Mouse (Mus musculus) limb, embryonic 12.5 days (tissue): Measurements from ENCODE around the gene Gm6377. TPM values are rescaled to one million over a fixed set of nuclear protein-coding genes. Genes with fewer than 3 reads are reported as not detected.

ENCODE experiments used
- ATAC-seq: fragments of 200-750 bp; cut with Nextera tagmentation; 2 replicates; pipeline ENCODE4 v1.8.0; 2017; ENCODE audit warnings: low read depth, moderate TSS enrichment; ENCODE audit not compliant: insufficient number of reproducible peaks, insufficient read depth, low FRiP score, low TSS enrichment
- H3K27ac ChIP-seq: fragments of 300-500 bp; sonication (generic); 2 replicates; pipeline ENCODE4 v1.5.1; 2016; ENCODE audit warnings: mild to moderate bottlenecking, moderate library complexity
- H3K27me3 ChIP-seq: fragments of 300-500 bp; sonication (generic); 2 replicates; pipeline ENCODE4 v1.6.1; 2016; ENCODE audit warnings: mild to moderate bottlenecking, moderate library complexity
- H3K36me3 ChIP-seq: fragments of 300-500 bp; sonication (generic); 2 replicates; pipeline ENCODE4 v1.6.1; 2016; ENCODE audit warnings: mild to moderate bottlenecking, moderate library complexity
- H3K4me1 ChIP-seq: fragments of 300-500 bp; sonication (generic); replicated peaks from 2 replicates; pipeline ENCODE4 v1.6.1; 2016
- H3K4me2 ChIP-seq: fragments of 300-500 bp; sonication (generic); 2 replicates; pipeline ENCODE4 v1.6.1; 2016; ENCODE audit warnings: mild to moderate bottlenecking, moderate library complexity
- H3K4me3 ChIP-seq: fragments of 300-500 bp; sonication (generic); replicated peaks from 2 replicates; pipeline ENCODE4 v1.5.1; 2016; ENCODE audit warnings: mild to moderate bottlenecking
- H3K9ac ChIP-seq: fragments of 300-500 bp; sonication (generic); replicated peaks from 2 replicates; pipeline ENCODE4 v1.6.1; 2016; ENCODE audit warnings: mild to moderate bottlenecking, moderate library complexity
- H3K9me3 ChIP-seq: fragments of 300-500 bp; sonication (generic); 2 replicates; pipeline ENCODE4 v1.6.1; 2016; ENCODE audit warnings: mild to moderate bottlenecking, moderate library complexity
- WGBS: fragments of 180-500 bp; shearing (Covaris S2); methylation state at CpG from one replicate; pipeline ENCODE4 v1.1.7; 2016; 5-methylcytosine and 5-hydroxymethylcytosine counted together
- polyA plus RNA-seq: library from polyadenylated mRNA; unstranded; fragments of >200 nt; fragmentation: Nextera tagmentation; extraction: Ambion mirVana; gene quantifications from 2 replicates; pipeline ENCODE4 v1.2.1, GENCODE M21; 2016

Gm6377 gene
- polyA plus RNA-seq, 1 experiment from 2014 or later, result 0.18 TPM

DNA sequence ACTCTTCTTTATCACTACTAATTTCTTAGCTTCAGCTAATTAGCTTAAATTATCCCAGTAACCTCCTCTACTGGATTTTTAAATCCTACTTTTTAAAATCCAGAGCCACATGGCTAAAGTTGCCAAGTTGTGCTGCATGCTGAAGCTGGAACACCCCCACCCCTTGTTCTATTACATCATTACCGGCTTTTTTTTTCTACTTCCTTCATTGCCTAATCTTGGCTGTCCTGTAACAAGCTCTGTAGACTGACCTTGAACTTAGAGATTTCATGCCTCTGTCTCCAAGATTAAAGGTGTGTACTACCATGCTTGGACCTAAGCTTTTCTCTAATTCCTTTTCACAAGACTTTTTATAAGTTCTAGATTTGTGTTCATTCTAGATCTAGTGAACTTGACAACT is 32.2 kb downstream of the Gm6377 start:
- Histone ChIP-seq H3K27ac (no peak overlapping the region), H3K4me1 (no peaks in the 10 kb centered on the region), H3K4me2 (no peak overlapping the region), H3K9ac (no peak overlapping the region), H3K4me3 (no peak overlapping the region), H3K36me3 (no peaks in the 10 kb centered on the region), H3K9me3 (no peaks in the 10 kb centered on the region), H3K27me3 (no peaks in the 10 kb centered on the region)
- 96% methylated on average over 1 of the region's 1 CpGs for WGBS
- no peak for ATAC-seq

DNA sequence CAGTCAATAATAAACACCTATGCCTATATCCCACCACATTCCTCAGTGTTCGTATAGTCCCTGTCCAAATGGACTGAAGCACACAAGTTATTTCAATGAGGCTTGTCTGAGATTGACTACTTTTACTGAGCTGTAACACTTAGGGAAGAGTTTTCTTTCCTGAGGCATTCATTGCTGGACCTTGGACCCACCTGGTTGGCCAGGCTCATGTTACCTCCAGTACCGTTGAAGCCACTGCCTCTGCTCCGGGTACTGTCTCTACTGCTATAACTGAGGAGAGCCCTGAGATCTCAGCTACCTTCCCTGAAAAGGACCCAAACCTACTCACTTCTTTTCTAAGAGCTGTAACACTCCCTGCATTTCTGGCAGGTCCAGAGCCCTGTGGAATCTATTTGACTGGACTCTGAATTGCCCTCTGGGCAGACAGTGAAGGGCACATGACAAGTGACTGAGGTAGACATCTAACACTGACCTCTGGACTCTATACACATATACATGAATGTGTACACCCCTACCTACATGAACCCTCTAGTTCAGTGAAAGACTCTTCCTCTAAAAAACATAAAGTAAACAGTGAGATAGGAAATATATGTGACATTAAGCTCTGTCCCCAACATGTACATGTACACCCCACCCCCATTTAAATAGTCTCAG is 39.0 kb downstream of the Gm6377 start:
- 88% methylated on average over 3 of the region's 3 CpGs for WGBS
- Histone ChIP-seq H3K9ac (no peak overlapping the region), H3K4me1 (no peaks in the 10 kb centered on the region), H3K4me2 (no peak overlapping the region), H3K27me3 (no peaks in the 10 kb centered on the region), H3K9me3 (no peaks in the 10 kb centered on the region), H3K36me3 (no peaks in the 10 kb centered on the region), H3K27ac (no peak overlapping the region), H3K4me3 (no peak overlapping the region)
- no peak for ATAC-seq

DNA sequence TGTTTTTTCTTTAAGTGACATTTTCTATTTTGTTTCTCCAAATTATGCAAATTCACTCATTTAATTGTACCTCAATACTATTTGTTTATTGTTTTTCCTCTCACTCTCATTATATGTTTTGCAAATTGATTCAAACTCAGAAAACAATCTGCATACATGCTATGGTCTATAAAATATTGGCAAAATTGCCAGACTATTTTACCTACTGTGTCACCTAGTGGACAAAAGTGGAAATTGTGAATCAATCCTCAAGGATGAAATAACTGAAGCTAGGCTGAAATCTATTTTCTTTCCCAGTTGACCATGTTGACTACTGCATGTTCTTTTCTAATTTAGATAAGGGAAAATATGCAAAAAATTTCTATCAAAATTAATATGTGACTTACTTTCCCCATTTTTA is 41.6 kb downstream of the Gm6377 start:
- Histone ChIP-seq H3K27ac (no peak overlapping the region), H3K9me3 (no peaks in the 10 kb centered on the region), H3K4me2 (no peak overlapping the region), H3K27me3 (no peaks in the 10 kb centered on the region), H3K36me3 (no peaks in the 10 kb centered on the region), H3K4me1 (no peaks in the 10 kb centered on the region), H3K4me3 (no peak overlapping the region), H3K9ac (no peak overlapping the region)
- no peak for ATAC-seq

Other genes with a start within 250 kb of the Gm6377 start
- gene Hmgn5, start 183.4 kb upstream of the Gm6377 start, polyA plus RNA-seq, result 25.1 and 28.5 TPM in 2 replicates
- gene Sh3bgrl, start 101.4 kb upstream of the Gm6377 start, polyA plus RNA-seq, result 171 and 187 TPM in 2 replicates